Comparison of ENCODE assay signal across 17 mouse cellular contexts in genomic region chr15:16491238-16491637, GRCm38 (mm10).
A peak's percentile ranks its signal among the peaks of the same experiment; 100 is the strongest.
DNase-seq lines count a peak whose midpoint lies in the region; ATAC-seq lines count a peak whose summit lies in the region.
"Had no signal": no experiment of that assay in that cellular context is flagged by ENCODE, and none has a peak within 500 bp of the region (broad histone marks: within the 10 kb centered on the region; RNA-seq: fewer than 3 reads in every experiment).

No protein-coding gene starts in this region.

- no peaks in the 10 kb centered on the region for H3K27me3 ChIP-seq in forebrain, embryonic 11.5 days (ENCODE audit: control insufficient read depth, insufficient read depth, low read length)
- H3K27me3 ChIP-seq in forebrain, embryonic 10.5 days (ENCODE audit: poor library complexity, severe bottlenecking) = no peaks in the 10 kb centered on the region
- no peaks in the 10 kb centered on the region for H3K27me3 ChIP-seq in midbrain, embryonic 16.5 days (ENCODE audit: control insufficient read depth, insufficient read depth, low read depth, low read length)
- H3K27me3 ChIP-seq: embryonic facial prominence, embryonic 12.5 days; limb, embryonic 15.5 days had no signal

- H3K4me2 ChIP-seq in forebrain, embryonic 11.5 days (ENCODE audit: low read depth, low read length, severe bottlenecking) = no peak overlapping the region
- H3K4me2 ChIP-seq in midbrain, embryonic 16.5 days (ENCODE audit: low read length) = no peak overlapping the region
- H3K4me2 ChIP-seq: embryonic facial prominence, embryonic 12.5 days; limb, embryonic 15.5 days had no signal

- H3K4me1 ChIP-seq in forebrain, embryonic 11.5 days (replicated peaks; ENCODE audit: control insufficient read depth, insufficient read depth, low read length) = no peaks in the 10 kb centered on the region
- no peaks in the 10 kb centered on the region for H3K4me1 ChIP-seq in forebrain, embryonic 10.5 days
- H3K4me1 ChIP-seq in midbrain, embryonic 16.5 days (ENCODE audit: control insufficient read depth, insufficient read depth, low read length) = no peaks in the 10 kb centered on the region
- H3K4me1 ChIP-seq: embryonic facial prominence, embryonic 12.5 days; limb, embryonic 15.5 days had no signal

- DNase-seq in forebrain, embryonic 11.5 days (ENCODE audit: low spot score) = no peak
- DNase-seq in forebrain, embryonic 10.5 days (ENCODE audit: extremely low spot score, low spot score) = no peak
- DNase-seq in left cerebral cortex, postnatal 4 days = peak; percentile 16
- DNase-seq in left cerebral cortex, postnatal 14 days (ENCODE audit: low spot score in 2 of 2) = no peak
- DNase-seq in embryo, embryonic 10.5 days (ENCODE audit: low spot score) = peak; percentile 6
- DNase-seq in thymus, postnatal 10 days (ENCODE audit: low spot score in 2 of 2) = no peak
- no peak for DNase-seq in kidney, postnatal 14 days
- DNase-seq: adrenal gland, postnatal 25 days; cerebellum, adult 9-10 months; gastrocnemius, adult 2 months; heart, adult 11 months; lung, adult 2 months; lung, postnatal 36 days had no signal

- no peak overlapping the region for H3K9ac ChIP-seq in forebrain, embryonic 11.5 days (ENCODE audit: low read length)
- H3K9ac ChIP-seq in midbrain, embryonic 16.5 days (ENCODE audit: low read depth, low read length) = no peak overlapping the region
- H3K9ac ChIP-seq: embryonic facial prominence, embryonic 12.5 days; limb, embryonic 15.5 days had no signal

- intact Hi-C loops in left cerebral cortex, postnatal 4 days (cut with DNase I) = no loop called here
- intact Hi-C loops in left cerebral cortex, postnatal 14 days (cut with DNase I) = no loop called here

- H3K36me3 ChIP-seq in forebrain, embryonic 11.5 days (ENCODE audit: control insufficient read depth, insufficient read depth, low read length) = no peaks in the 10 kb centered on the region
- no peaks in the 10 kb centered on the region for H3K36me3 ChIP-seq in forebrain, embryonic 10.5 days (replicated peaks)
- H3K36me3 ChIP-seq in midbrain, embryonic 16.5 days (ENCODE audit: control insufficient read depth, insufficient read depth, low read length) = no peaks in the 10 kb centered on the region
- H3K36me3 ChIP-seq: embryonic facial prominence, embryonic 12.5 days; limb, embryonic 15.5 days had no signal

- 2% methylated on average over 3 of the region's 3 CpGs for WGBS in forebrain, embryonic 11.5 days
- WGBS in forebrain, embryonic 10.5 days = 8% methylated on average over 3 of the region's 3 CpGs
- WGBS in midbrain, embryonic 16.5 days = 6% methylated on average over 3 of the region's 3 CpGs

- H3K27ac ChIP-seq in forebrain, embryonic 11.5 days (ENCODE audit: low read depth, low read length) = no peak overlapping the region
- no peak overlapping the region for H3K27ac ChIP-seq in forebrain, embryonic 10.5 days
- no peak overlapping the region for H3K27ac ChIP-seq in midbrain, embryonic 16.5 days (ENCODE audit: low read length)
- H3K27ac ChIP-seq: embryonic facial prominence, embryonic 12.5 days; gastrocnemius, adult 2 months; layer of hippocampus, adult 2 months; limb, embryonic 15.5 days had no signal

- no peaks in the 10 kb centered on the region for H3K9me3 ChIP-seq in forebrain, embryonic 11.5 days (ENCODE audit: control insufficient read depth, low read length)
- peaks cover 7% of the 10 kb centered on the region; the same call in 1 of the 2 replicates for H3K9me3 ChIP-seq in forebrain, embryonic 10.5 days
- no peaks in the 10 kb centered on the region for H3K9me3 ChIP-seq in midbrain, embryonic 16.5 days (replicated peaks; ENCODE audit: control insufficient read depth, low read length, poor library complexity, severe bottlenecking)
- H3K9me3 ChIP-seq: embryonic facial prominence, embryonic 12.5 days; limb, embryonic 15.5 days had no signal

- ATAC-seq in forebrain, embryonic 11.5 days (replicated peaks; ENCODE audit: low FRiP score) = peak; percentile 66; the same call in 1 of the 2 replicates
- peak; percentile 90 for ATAC-seq in midbrain, embryonic 16.5 days

- H3K4me3 ChIP-seq in forebrain, embryonic 11.5 days (ENCODE audit: low read depth, low read length) = no peak overlapping the region
- no peak overlapping the region for H3K4me3 ChIP-seq in forebrain, embryonic 10.5 days
- no peak overlapping the region for H3K4me3 ChIP-seq in midbrain, embryonic 16.5 days (ENCODE audit: low read depth, low read length)
- H3K4me3 ChIP-seq: embryonic facial prominence, embryonic 12.5 days; gastrocnemius, adult 2 months; layer of hippocampus, adult 2 months; limb, embryonic 15.5 days had no signal

Comparison
In these comparisons a context has a peak if more than half of its experiments do, and no peak if none do; other contexts are left out.
1. DNase-seq: peak in left cerebral cortex, postnatal 4 days (single experiment) and embryo, embryonic 10.5 days (single experiment); none in forebrain, embryonic 11.5 days (single experiment), forebrain, embryonic 10.5 days (single experiment), left cerebral cortex, postnatal 14 days (0 of 2), thymus, postnatal 10 days (0 of 2) and kidney, postnatal 14 days (single experiment).